Mouse (Mus musculus): ENCODE measurements around the gene Ugt1a2.

DNA sequence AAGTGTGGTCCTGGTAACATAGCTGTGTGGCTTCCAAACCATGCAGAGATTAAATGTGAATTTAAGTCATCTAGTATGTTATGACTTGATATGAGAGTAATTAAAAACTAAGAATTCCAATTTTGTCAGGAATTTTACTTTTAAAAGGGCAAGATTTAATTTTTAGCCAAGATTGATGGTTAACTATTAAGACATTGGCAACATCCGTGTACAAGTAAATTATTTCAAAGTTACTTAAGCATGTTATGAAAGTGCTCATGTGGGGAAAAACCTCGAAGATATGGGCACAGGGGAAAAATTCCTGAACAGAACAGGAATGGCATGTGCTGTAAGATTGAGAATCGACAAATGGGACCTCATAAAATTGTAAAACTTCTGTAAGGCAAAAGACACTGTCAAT is 3.0 kb upstream of the Ugt1a2 start:
- TF ChIP-seq CTCF (IDR thresholded peaks at IDR 0.05; ENCODE audit: borderline replicate concordance, control insufficient read depth, extremely low read depth, insufficient read depth, low read length, poor library complexity) (no peak), POLR2A (IDR thresholded peaks at IDR 0.05; ENCODE audit: control insufficient read depth, extremely low read depth, insufficient read depth, low read length, poor library complexity) (no peak)

All from thymus, adult 2 months (tissue).